Mouse (Mus musculus) cerebellum, adult 11-12 months (tissue): ENCODE data around the gene Lrrc28.
"Not testable (repeated sequence)": the region's sequence is repeated elsewhere in the genome, so short reads cannot be mapped to it uniquely, and the experiment has no call there.

ENCODE experiments used
- DNase-seq: peaks from one replicate; pipeline ENCODE4 v3.0.0; 2022

The Lrrc28 gene

DNA sequence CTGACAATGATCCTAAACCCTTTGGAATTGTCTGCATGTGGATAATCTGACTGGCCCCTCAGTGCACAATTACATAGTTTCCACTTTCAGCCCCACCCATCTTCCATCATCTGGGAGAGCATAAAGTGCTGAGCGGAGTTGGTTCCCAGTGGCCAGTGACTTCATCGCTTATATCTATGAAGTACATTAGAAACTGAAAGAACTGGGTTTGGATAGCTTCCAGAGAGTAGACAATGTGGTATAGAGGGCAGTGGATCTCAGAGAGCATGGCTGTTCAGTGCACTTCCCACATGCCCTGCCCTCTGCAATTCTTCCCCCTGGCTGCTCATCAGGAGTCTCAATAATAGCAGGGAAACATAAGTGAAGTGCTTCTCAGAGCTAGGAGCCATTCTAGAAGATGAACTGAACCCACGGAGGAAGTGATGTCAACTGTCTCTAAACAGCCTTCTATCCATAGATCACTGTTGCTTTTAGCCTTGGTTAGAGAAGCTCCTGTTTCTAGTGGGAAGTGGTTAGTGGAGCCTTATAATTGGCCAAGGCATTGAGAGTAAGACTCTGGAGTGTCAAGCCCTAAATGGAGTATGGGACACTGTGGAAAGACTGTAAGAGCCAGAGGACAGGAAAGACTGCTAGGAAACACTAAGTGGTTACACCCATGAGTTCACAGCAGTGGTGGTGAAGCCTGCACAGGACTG, 119.0 kb downstream of the Lrrc28 start:
- DNase-seq = no peak

DNA sequence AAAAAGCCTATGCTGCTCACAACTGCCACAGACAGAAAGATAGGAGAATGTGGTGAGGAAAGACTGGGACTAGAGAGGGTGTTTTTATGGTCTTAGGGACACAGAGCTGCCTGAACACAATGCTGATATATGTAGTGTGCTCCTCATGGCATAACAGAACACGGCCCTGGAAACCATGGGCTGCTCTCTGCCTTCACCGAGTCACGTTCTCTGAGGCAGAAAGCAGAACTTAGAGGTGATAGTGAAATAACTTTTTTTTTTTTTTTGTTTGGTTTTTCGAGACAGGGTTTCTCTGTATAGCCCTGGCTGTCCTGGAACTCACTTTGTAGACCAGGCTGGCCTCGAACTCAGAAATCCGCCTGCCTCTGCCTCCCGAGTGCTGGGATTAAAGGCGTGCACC, 121.0 kb downstream of the Lrrc28 start:
- DNase-seq = not testable (repeated sequence)

GRCm38 (mm10) chr7:67523400-67523799, 121.7 kb downstream of the Lrrc28 start:
- no peak for DNase-seq

DNA sequence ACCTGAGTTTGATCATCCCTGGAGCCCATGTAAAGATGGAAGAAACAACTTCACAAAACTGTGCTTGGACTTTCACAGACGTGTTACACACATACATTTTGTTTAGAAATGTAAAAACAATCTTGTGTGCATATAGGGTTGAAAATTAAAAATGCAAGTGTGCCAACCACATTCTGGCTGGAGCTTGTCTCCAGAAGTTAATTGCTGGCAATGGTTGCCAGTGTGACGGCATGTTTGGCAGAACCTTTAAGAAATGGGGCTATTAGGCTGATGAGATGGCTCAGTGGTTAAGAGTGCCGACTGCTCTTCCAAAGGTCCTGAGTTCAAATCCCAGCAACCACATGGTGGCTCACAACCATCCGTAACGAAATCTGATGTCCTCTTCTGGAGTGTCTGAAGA, 123.3 kb downstream of the Lrrc28 start:
- not testable (repeated sequence) for DNase-seq

GRCm38 (mm10) chr7:67520959-67521358, 124.1 kb downstream of the Lrrc28 start:
- DNase-seq = no peak

DNA sequence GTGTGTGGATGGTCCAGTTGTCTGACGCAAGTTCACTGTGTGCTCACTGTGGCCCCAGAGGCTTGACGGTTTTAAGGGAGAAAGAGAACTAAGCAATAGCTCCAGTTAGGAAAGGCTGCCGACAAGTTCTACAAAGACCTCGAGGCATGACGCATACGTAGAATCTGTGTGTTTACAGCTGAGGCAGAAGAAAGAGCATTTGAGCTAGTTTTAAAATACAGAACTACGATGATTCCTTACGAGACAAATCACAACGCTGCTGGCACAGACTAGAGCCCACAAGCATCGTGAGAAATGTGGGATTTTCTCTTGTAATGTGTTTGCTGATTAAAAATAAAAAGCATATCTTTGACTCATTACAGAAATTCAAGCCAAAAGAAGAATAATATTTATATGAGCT, 125.1 kb downstream of the Lrrc28 start:
- DNase-seq = no peak

DNA sequence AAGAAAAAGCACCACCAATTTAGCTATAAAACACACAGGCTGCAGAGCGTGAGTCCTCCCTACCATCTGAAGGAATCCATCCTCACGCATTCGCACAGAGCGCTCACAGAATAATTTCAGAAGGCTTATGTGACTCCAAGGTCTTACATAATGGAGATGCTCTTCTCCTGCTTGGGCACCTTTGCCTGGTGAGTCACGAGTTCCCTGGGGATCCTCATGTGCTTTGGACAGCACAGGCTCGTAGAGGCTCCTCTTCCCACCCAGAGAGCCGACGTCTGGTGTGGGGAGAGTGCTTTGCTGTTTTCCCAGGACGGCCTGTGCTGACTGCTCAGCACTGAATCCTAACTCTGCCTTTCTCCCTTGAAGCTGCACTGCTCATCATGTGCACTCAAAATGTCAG, 129.4 kb downstream of the Lrrc28 start:
- peak; percentile 45 for DNase-seq

DNA sequence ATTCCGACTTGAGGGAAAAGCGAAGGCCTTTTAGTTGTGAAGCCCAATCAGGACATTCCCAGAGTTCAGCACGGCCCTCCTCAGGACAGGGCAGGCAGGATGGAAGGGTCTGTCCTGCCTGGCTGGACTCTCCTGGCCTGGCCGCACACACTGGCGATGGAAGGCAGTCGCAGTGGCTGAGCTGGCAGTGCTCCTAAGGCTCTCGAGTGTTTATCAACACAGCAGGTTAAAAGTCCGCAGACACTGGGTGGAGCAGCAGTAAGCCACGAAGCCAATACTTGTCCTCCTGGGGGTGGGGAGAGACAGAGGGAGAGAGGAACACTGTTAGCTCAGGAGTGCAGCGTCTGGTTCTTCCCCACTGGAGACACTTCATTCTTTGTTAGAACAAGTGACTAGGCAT, 130.2 kb downstream of the Lrrc28 start:
- DNase-seq = peak; percentile 54

- no peak for DNase-seq
These were observed 130.7 kb downstream of the Lrrc28 start for GRCm38 (mm10) chr7:67514380-67514779.

DNA sequence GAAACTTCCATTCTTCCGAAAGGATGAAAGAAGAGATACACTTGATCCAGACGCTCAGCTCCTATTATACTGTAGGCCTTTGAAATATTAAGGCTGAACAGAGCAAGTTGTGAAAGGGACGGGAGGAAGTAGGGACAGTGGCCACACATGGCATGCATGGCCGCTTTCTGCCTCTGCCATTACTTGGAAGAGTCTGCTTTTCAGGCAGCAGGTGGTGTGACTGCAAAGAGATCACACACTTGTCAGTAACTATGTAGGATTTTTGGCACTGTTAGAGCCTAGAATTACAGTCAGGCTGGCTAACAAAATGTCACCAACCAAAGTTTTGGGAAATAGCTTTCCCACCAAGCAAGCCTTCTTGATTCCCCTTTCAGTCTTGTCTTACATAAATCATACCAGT, 131.4 kb downstream of the Lrrc28 start:
- DNase-seq = no peak

GRCm38 (mm10) chr7:67511606-67512005, 133.5 kb downstream of the Lrrc28 start:
- no peak for DNase-seq

- no peak for DNase-seq
These were observed 141.6 kb downstream of the Lrrc28 start for GRCm38 (mm10) chr7:67503281-67504010.

- DNase-seq = no peak
These were observed 142.4 kb downstream of the Lrrc28 start for GRCm38 (mm10) chr7:67502631-67503030.

GRCm38 (mm10) chr7:67500878-67501277, 144.2 kb downstream of the Lrrc28 start:
- no peak for DNase-seq

DNA sequence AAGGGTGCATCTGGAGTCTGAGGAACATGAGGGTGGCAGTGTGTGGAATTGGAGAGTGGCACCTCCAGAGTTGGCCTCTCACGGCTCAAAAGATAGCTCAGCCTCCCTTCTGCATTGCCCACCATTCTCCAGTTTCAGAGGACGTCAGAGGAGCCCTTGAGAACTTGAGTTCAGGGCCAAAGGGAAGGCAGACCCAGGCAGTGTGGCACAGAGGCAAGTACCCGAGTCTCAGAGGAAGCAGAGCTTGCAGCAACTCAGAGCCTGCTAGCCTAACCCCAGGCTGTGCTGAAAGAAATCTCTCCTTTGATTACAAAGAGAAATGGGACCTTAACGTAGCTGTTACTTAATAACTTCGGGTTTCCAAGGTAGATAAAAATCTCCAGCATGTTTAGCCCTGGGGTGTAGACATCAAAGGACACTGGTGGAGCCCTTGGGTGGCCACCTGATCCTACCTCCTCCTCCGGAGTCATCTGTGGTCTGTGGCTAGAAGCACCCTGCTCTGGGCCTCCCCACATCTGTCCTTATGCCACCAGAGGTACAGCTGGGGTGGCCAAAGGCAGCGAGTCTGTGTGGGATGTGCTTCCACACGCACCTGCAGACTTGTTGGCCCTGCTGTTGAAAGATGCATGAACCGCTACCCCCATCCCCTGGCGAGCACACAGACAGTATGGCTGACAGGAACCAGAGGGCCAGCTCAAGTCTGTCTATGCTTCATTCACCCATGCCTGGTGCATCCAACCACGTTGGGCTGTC, 144.8 kb downstream of the Lrrc28 start:
- no peak for DNase-seq

DNA sequence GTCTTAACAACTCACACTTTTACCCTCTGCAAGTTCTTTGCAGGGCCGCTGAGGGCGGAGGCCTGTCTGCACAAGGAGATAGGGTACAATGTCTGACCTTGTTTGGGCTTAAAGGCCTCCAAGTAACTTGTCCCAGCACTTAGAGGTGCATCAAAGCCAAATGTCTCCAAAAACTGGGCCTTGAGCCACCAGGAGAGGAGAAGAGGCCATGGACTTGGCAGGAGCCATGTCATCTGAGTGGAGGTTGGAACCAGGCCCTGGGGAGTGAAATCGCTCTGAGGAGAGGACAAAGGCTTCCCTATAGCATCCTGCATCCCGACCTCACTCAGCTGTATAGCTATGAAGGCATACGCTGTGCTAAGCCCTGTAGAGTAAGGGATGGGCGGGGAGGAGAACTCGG, 145.6 kb downstream of the Lrrc28 start:
- peak; percentile 77 for DNase-seq

- DNase-seq = no peak
These were observed 151.0 kb downstream of the Lrrc28 start for GRCm38 (mm10) chr7:67493795-67494687.

GRCm38 (mm10) chr7:67487889-67488411, 157.1 kb downstream of the Lrrc28 start:
- DNase-seq = peak; percentile 97

- DNase-seq = peak; percentile 87
These were observed 157.9 kb downstream of the Lrrc28 start for GRCm38 (mm10) chr7:67486925-67487760.

GRCm38 (mm10) chr7:67486417-67486816, 158.7 kb downstream of the Lrrc28 start:
- DNase-seq = peak; percentile 53

DNA sequence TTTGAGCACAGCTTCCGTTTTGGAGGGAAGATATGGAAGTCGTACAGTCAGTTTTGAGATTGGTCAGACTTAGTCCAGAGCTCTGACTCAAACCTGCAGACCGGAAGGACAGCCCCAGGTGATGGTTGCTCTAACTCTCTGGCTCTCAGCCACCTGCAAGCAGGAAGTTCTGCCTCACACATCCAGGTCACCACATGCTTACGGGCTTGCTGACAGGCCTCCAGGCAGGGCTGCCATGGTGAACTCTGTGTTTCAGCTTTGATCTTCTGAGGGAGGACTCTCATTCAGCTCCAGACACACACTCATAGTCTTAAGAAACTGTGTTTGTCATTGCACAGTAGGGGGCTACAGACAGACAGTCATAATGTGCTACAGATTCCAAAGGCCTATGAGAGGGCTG, 161.4 kb downstream of the Lrrc28 start:
- DNase-seq = no peak
